Mouse (Mus musculus) cerebral cortex, adult 2 months (tissue): ENCODE data around the gene Mgat5.

Source experiments
- WGBS: fragments of 180-500 bp; shearing (Covaris S2); methylation state at CpG from one replicate; pipeline ENCODE4 v1.1.7; 2018; 5-methylcytosine and 5-hydroxymethylcytosine counted together

Mgat5 gene

GRCm38 (mm10) chr1:127394716-127395115 lies 189.9 kb downstream of the Mgat5 start:
- 84% methylated on average over 2 of the region's 2 CpGs for WGBS

- WGBS = 76% methylated on average over 5 of the region's 5 CpGs
Measured at GRCm38 (mm10) chr1:127395724-127396123, 190.9 kb downstream of the Mgat5 start.

- 89% methylated on average over 12 of the region's 12 CpGs for WGBS
Measured at GRCm38 (mm10) chr1:127396569-127397349, 191.9 kb downstream of the Mgat5 start.

- 92% methylated on average over 13 of the region's 13 CpGs for WGBS
Measured at GRCm38 (mm10) chr1:127397396-127397795, 192.6 kb downstream of the Mgat5 start.

GRCm38 (mm10) chr1:127398186-127398585 lies 193.4 kb downstream of the Mgat5 start:
- 73% methylated on average over 5 of the region's 5 CpGs for WGBS

- 84% methylated on average over 2 of the region's 2 CpGs for WGBS
Measured at GRCm38 (mm10) chr1:127400198-127400597, 195.4 kb downstream of the Mgat5 start.

- 57% methylated on average over 6 of the region's 6 CpGs for WGBS
Measured at GRCm38 (mm10) chr1:127400666-127401065, 195.9 kb downstream of the Mgat5 start.

- 65% methylated on average over 3 of the region's 3 CpGs for WGBS
Measured at GRCm38 (mm10) chr1:127404655-127405054, 199.8 kb downstream of the Mgat5 start.

GRCm38 (mm10) chr1:127408957-127409423 lies 204.2 kb downstream of the Mgat5 start:
- 51% methylated on average over 2 of the region's 2 CpGs for WGBS

GRCm38 (mm10) chr1:127409512-127409911 lies 204.7 kb downstream of the Mgat5 start:
- WGBS = 65% methylated on average over 5 of the region's 5 CpGs

- 62% methylated on average over 7 of the region's 7 CpGs for WGBS
Measured at GRCm38 (mm10) chr1:127414500-127414899, 209.7 kb downstream of the Mgat5 start.

GRCm38 (mm10) chr1:127415896-127416295 lies 211.1 kb downstream of the Mgat5 start:
- WGBS = 76% methylated on average over 1 of the region's 1 CpGs

GRCm38 (mm10) chr1:127416971-127417370 lies 212.2 kb downstream of the Mgat5 start:
- 63% methylated on average over 1 of the region's 1 CpGs for WGBS

GRCm38 (mm10) chr1:127418916-127419575 lies 214.2 kb downstream of the Mgat5 start:
- 67% methylated on average over 4 of the region's 4 CpGs for WGBS

GRCm38 (mm10) chr1:127419581-127419980 lies 214.8 kb downstream of the Mgat5 start:
- 68% methylated on average over 7 of the region's 7 CpGs for WGBS

- WGBS = 59% methylated on average over 13 of the region's 13 CpGs
Measured at GRCm38 (mm10) chr1:127420383-127420782, 215.6 kb downstream of the Mgat5 start.

GRCm38 (mm10) chr1:127420795-127421194 lies 216.0 kb downstream of the Mgat5 start:
- 44% methylated on average over 14 of the region's 15 CpGs for WGBS

GRCm38 (mm10) chr1:127422565-127422964 lies 217.8 kb downstream of the Mgat5 start:
- WGBS = 50% methylated on average over 4 of the region's 4 CpGs

GRCm38 (mm10) chr1:127425021-127425532 lies 220.3 kb downstream of the Mgat5 start:
- 34% methylated on average over 6 of the region's 6 CpGs for WGBS

- WGBS = 55% methylated on average over 7 of the region's 7 CpGs
Measured at GRCm38 (mm10) chr1:127430290-127430689, 225.5 kb downstream of the Mgat5 start.

- WGBS = 35% methylated on average over 4 of the region's 4 CpGs
Measured at GRCm38 (mm10) chr1:127434829-127435228, 230.0 kb downstream of the Mgat5 start.

- whole genome bisulfite sequencing = 71% methylated on average over 6 of the region's 6 CpGs
Measured at GRCm38 (mm10) chr1:127437091-127437490, 232.3 kb downstream of the Mgat5 start.

GRCm38 (mm10) chr1:127439452-127439891 lies 234.7 kb downstream of the Mgat5 start:
- WGBS = 55% methylated on average over 9 of the region's 9 CpGs
